Mouse (Mus musculus): ENCODE measurements around the gene Rint1.
"Not testable (repeated sequence)": the region's sequence is repeated elsewhere in the genome, so short reads cannot be mapped to it uniquely, and the experiment has no call there.

Gene Rint1

DNA sequence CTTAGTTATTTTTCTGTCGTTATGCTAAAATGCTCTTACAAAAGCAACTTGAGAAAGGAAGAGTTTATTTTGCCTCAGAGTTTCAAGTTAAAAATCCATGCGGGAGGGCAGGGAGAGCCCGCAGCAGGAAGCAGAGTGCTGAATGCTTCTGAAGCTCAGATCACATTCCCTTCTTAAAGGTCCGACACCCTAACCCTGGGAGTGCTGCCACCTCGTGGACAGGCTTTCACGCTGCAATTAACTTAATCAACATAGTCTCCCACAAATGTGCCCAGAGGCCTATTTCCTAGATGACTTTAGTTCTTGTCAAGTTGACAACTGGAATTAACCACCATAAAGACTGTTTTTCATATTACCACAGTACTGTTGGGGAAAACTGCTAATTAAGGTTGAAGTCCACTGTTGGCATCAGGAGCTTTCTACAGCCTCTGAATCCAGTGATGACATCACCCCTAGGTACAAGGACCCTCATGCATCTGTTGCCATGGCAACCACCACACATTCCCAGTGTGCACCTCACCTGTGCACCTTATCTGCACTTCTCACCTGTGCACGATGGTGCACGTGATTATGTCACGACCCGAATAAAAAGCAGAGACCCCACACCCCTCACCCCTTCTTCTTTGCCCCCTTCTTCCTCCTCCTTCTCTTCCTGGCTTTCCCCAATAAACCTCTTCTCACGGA lies 39.0 kb downstream of the Rint1 start:
- DNase-seq (ENCODE audit: inconsistent ontology term), result peak; percentile 69

DNA sequence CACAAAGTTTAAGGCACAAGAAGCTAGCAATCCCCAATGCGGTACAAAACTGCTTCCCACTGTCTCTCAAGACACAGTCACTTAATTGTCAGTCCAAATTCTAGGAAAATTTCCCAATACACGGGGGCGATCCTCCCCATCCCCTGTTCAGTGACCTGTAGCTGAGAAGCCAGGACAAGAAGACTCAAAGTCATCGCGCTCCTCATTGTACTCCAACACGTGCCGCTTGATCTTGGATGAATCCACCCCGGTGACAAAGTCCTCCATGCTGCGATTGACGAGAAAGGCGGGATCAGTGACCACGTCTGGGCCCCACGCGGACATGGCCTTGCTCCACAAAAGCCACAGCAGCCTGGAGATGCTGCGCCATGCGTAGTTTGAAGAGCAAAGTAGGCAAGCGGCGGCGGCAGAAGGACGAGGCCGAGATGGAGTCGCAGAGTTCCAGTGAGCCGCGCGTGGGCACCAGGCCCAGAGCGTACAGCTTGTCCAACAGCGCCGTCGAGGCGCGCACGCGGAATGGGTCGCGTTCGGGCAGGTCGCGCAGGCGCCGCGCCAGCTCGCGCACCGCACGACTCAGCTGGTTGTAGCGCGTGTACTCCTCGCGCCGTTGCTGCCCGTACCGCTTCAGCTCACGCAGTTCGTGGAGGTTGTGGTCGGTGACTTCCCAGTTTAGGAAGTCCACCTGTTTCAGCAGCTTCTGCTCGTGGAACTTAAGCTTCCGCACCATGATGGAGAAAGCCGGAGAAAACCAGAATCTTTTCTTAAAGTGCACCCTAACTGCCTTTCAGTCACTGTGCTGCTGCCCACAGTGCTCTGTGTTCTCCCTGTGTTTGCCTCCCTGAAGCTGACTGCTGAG lies 43.6 kb downstream of the Rint1 start:
- peak; percentile 14 for DNase-seq (ENCODE audit: inconsistent ontology term)

DNA sequence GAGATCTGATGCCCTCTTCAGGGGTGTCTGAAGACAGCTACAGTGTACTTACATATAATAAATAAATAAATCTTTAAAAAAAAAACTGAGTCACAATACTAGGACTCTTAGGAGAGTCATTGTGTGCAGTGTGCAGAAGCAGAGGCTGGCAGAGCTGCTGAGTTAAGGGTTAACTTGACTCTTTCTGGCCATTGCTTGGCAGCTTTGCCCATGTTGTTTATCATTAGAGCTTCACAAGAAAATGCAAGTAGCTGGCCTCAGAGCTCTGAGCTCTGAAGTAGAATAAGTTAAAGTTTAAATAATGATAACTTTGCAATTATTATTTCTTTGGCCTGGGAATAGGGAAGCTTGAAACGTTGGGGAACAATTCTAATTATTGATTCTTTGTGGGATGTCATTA lies 48.2 kb downstream of the Rint1 start:
- not testable (repeated sequence) for DNase-seq (ENCODE audit: inconsistent ontology term)

DNA sequence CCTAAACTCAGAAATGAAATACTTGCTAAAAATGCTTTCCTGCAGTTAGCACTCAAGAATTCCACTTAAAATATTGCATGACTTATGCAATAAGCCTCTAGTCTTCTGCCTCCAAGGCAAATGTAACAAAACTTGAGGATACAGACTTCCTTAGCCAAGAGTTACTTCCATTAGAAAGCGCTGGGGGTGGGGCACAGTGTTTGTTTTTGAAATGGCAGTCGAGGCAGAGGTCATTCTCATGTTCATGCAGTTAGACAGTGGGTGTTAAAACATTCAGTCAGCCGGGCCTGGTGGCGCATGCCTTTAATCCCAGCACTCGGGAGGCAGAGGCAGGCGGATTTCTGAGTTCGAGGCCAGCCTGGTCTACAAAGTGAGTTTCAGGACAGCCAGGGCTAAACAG lies 50.6 kb downstream of the Rint1 start:
- no peak for DNase-seq (ENCODE audit: inconsistent ontology term)

- peak; percentile 98 for DNase-seq (ENCODE audit: inconsistent ontology term)
Measured at GRCm38 (mm10) chr5:23843674-23844530, 56.4 kb downstream of the Rint1 start, which contains the start of gene Tomm7. TSS of gene Tomm7 (minus strand) at chr5:23844161.

GRCm38 (mm10) chr5:23844531-23844841 lies 57.0 kb downstream of the Rint1 start:
- DNase-seq (ENCODE audit: inconsistent ontology term), result no peak

GRCm38 (mm10) chr5:23845141-23845540 lies 57.6 kb downstream of the Rint1 start:
- no peak for DNase-seq (ENCODE audit: inconsistent ontology term)

- peak; percentile 92 for DNase-seq (ENCODE audit: inconsistent ontology term)
Measured at GRCm38 (mm10) chr5:23850345-23851159, 63.0 kb downstream of the Rint1 start.

DNA sequence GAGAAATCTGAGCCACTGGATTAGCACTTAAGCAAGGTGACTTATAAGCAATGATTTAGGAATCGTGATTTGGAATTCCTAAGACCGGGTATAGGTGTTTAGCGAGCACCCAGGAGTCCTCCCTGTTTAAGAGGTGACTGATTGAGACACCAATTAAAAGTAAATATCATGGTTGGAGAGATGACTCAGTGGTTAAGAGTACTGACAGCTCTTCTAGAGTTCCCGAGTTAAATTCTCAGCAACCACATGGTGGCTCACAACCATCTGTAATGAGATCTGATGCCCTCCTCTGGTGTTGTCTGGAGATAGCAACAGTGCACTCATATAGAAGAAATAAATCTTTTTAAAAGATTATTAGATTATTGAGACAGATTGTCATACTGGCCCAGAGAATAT lies 63.6 kb downstream of the Rint1 start:
- DNase-seq (ENCODE audit: inconsistent ontology term), result peak; percentile 46

- DNase-seq (ENCODE audit: inconsistent ontology term), result not testable (repeated sequence)
Measured at GRCm38 (mm10) chr5:23852916-23853315, 65.4 kb downstream of the Rint1 start.

DNA sequence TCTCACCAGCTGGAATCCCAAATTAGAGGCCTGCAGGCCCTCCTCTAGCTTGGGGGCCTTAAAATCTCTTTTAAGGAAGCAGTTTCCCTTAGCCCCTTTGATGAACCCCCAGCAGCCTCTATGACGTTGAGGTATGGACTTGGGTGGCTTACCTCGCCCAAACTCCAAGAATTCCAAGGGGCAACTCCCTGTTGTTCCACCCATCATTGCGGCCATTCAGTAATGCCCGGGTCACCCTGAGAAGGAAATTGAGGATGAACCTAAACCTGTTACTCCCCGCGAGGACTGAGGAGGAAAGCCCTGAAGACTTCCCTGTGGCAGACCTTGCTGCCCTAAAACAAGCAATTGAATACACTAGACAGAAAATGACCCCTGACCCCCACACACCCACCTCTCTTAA lies 68.0 kb downstream of the Rint1 start:
- DNase-seq (ENCODE audit: inconsistent ontology term), result no peak

DNA sequence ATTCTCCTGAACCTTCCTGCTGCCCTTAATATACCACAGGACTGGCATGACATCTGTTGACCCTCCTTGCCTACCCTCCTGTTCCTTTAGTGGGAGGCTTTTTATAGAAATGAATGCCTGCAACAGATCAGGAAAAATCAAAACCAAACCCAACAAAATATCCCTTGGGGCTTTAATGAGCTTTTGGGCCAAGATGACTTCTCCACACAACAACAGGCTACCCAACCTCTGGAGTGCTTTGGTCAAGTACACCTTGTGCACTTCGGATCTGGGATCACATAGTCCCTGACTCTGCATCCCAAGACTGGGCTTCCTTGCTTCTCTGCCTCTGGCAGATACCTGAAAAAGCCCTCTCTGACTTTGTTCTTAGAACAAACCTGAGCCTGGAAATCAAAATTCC lies 68.7 kb downstream of the Rint1 start:
- no peak for DNase-seq (ENCODE audit: inconsistent ontology term)

- DNase-seq (ENCODE audit: inconsistent ontology term), result no peak
Measured at GRCm38 (mm10) chr5:23857189-23857588, 69.7 kb downstream of the Rint1 start.

GRCm38 (mm10) chr5:23858001-23858400 lies 70.5 kb downstream of the Rint1 start:
- no peak for DNase-seq (ENCODE audit: inconsistent ontology term)

DNA sequence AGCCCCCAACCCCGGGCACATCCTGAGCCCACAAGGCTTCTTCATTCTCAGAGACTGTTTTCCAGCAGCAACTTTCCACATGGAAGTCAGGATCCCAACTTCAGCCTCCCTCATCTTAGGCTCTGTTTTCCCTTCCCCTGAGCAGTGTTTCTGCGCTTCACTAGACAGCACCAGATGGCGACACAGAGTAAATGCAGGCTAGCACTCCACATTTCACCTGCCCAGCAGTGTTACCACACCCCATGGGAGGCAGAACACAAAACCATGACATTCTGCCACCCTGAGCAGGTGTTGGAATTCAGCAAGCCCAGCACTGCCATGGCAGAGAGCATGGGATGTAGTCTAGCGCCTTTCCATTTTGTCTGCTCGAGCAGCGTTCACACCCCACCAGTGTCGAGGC lies 71.1 kb downstream of the Rint1 start:
- DNase-seq (ENCODE audit: inconsistent ontology term), result no peak

- DNase-seq (ENCODE audit: inconsistent ontology term), result no peak
Measured at GRCm38 (mm10) chr5:23859087-23859718, 71.7 kb downstream of the Rint1 start.

GRCm38 (mm10) chr5:23859896-23860295 lies 72.4 kb downstream of the Rint1 start:
- no peak for DNase-seq (ENCODE audit: inconsistent ontology term)

GRCm38 (mm10) chr5:23861721-23862120 lies 74.2 kb downstream of the Rint1 start:
- DNase-seq (ENCODE audit: inconsistent ontology term), result no peak

- DNase-seq (ENCODE audit: inconsistent ontology term), result no peak
Measured at GRCm38 (mm10) chr5:23862291-23862690, 74.8 kb downstream of the Rint1 start.

DNA sequence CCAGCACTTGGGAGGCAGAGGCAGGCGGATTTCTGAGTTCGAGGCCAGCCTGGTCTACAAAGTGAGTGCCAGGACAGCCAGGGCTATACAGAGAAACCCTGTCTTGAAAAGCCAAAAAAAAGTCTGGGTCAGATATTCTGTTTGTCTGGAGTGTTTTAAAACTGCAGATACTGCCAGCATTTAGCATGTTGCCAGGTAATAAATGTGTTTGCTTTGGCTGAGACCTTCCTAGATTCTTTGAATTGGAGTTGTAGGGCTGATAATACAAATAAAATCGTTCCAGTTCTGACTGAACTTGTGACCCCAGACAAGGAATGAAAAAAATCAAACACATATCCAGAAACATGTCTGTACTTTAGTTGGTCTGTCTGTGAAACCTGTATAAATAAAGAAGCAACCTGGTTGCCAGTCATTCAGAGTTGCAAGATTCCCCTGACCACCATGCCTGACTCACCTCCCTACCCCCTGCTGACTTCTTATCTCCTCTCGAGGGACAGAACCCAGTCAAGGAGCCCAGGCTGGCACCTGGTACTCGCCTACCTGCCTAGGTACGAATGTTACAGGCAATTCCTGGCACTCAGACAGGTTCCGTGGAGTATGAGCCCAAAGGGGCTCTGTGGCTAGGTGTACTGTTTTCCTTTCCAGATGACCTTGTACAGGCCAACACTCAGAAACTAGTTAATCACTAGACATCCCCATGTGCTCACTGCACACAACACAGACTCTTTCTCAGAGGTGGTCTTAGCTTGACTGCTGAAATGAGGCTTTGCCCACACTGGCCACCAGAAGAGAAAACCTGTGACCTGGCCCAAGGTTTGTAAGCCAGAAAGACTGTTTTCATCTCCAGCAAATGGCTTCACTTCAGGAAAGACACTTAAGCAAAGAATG lies 75.9 kb downstream of the Rint1 start:
- DNase-seq (ENCODE audit: inconsistent ontology term), result no peak
